Mouse (Mus musculus) bone marrow macrophage, adult 2 months (primary cell): ENCODE results near the gene Usp16.

Experiments used
- CTCF ChIP-seq: IDR thresholded peaks from 2 replicates; pipeline ENCODE4 v1.5.1; 2012; ENCODE audit warnings: low read depth, mild to moderate bottlenecking, low read length, moderate library complexity
- POLR2A ChIP-seq: IDR thresholded peaks from 2 replicates; pipeline ENCODE4 v1.6.1; 2012; ENCODE audit warnings: mild to moderate bottlenecking, low read depth, low read length, borderline replicate concordance

- no peak for TF ChIP-seq POLR2A
- no peak for TF ChIP-seq CTCF
Observed at GRCm38 (mm10) chr16:87484367-87484766, 29.9 kb downstream of the Usp16 start.
